Mouse (Mus musculus): Measurements from ENCODE around the gene Foxo6. TPM values are rescaled to one million over a fixed set of nuclear protein-coding genes. Genes with fewer than 3 reads are reported as not detected.

Gene Foxo6
- polyA plus RNA-seq, 1 experiment from 2014 or later = 0.37 TPM

DNA sequence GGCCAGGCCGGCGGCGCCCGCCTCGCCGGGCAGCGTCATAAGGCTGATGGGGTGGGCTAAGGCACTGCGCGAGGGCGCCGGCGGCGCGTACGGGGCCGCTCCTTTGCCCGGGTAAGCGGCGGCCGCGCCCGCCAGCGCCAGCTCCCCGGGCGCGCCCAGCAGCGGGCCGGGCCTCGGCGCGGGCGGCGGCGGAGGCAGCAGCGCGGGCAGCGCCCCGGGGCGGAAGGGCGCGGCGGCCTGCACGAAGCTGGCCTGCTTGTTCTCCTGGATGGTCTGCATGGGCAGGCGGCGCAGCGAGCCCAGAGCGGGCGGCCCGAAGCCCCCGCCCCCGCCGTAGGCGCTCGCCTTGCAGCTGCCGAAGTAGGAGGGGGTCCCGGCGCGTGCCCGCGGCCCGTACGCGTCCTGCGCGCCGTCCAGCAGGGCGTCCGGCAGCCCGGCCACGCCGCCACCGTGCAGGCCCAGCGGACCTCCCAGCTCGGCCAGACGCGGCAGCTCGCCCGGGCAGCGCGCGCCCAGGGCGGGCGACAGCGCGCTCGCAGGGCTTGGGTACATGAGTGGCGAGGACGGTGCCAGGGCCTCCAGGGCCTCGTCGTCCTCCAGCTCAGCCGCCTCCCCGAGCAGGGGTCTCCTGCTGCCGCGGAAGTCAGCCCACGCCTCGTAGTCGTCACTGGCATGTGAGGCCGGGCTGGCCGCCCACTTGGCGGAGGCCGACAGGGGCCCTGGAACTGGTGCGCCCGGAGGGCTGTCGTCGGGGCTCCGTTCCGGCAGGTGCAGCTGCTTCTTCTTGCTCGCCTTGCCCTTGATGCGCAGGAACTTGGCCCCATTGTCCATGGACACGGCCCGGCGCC is 18.7 kb downstream of the Foxo6 start:
- Histone ChIP-seq H3K4me1 (peaks cover 37% of the 10 kb centered on the region), H3K4me3 (replicated peaks) (peak overlapping the region; percentile 42), H3K27ac (no peak overlapping the region), H3K9me3 (no peaks in the 10 kb centered on the region), H3K36me3 (no peaks in the 10 kb centered on the region), H3K4me2 (peak overlapping the region; percentile 83), H3K9ac (no peak overlapping the region), H3K27me3 (replicated peaks) (peaks cover 66% of the 10 kb centered on the region)
- WGBS = under 1% methylated on average over 99 of the region's 112 CpGs
- peak; percentile 25 for ATAC-seq (ENCODE audit: insufficient read depth, low FRiP score, low read depth)

DNA sequence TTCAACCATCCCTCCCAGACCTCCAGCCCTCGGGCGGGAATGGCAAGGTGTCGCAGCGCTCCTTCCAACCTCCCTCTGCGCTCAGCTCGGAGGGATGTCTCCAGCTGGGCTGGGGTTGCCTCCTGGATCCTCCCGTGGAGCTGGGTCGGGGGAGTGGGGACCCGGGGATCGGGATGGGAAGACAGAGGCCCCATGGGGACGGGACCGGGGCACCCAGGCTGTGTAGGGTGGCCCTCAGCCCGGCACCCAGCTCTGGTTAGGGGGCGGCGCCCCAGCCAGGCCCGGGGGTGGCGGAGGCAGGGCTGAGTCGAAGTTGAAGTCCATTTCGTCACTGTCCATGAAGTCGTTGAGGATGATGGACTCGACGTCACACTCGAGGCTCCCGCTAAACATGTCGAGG is 19.5 kb downstream of the Foxo6 start:
- Histone ChIP-seq H3K27me3 (replicated peaks) (peaks cover 67% of the 10 kb centered on the region), H3K27ac (no peak overlapping the region), H3K4me2 (peak overlapping the region; percentile 83), H3K4me3 (replicated peaks) (peak overlapping the region; percentile 42), H3K9ac (no peak overlapping the region), H3K4me1 (peaks cover 38% of the 10 kb centered on the region), H3K9me3 (no peaks in the 10 kb centered on the region), H3K36me3 (no peaks in the 10 kb centered on the region)
- WGBS = 10% methylated on average over 25 of the region's 25 CpGs
- ATAC-seq (ENCODE audit: insufficient read depth, low FRiP score, low read depth) = no peak; the same call in 1 of the 2 replicates

DNA sequence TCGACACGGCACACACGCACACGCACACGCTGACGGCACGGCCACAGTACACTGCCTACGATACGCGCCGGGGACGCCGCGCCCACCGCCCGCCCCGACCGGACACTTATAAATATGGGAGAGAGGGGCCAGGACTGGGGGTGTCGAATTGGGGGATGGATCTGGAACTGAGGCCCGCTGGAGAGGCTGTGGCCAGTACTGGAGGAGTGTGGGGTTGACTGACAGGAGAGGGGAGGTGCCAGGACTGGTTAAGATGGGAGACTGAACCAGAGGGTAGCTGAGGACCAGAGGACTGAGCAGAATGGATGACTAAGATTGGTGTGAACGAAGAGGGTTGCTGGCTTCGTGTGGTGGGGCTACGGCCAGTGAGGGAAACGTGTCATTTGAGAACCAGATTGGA is 20.0 kb downstream of the Foxo6 start:
- 28% methylated on average over 24 of the region's 24 CpGs for WGBS
- H3K4me2 ChIP-seq = peak overlapping the region; percentile 8; the same call in 1 of the 2 replicates

DNA sequence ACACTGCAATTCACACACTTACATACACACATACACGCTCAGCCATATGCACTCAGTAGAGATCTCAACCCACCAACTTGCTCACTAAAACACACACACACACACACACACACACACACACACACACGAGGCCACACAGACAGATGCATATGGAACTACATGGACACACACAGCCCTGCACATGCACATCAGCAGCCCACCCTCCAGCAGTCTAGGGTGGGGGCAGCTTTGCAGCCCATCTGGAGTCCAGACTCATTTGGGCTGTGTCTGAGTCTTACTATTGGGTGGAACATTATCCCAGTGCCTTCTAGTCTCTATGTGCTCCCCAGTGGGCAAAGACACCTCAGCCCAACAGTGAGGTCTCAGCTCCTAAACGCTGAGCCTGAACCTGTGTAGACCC is 23.0 kb downstream of the Foxo6 start:
- H3K4me1 ChIP-seq = peaks cover 24% of the 10 kb centered on the region; the same call in 1 of the 2 replicates
- no peak overlapping the region for H3K9ac ChIP-seq
- no peak overlapping the region for H3K27ac ChIP-seq
- no peak for ATAC-seq (ENCODE audit: insufficient read depth, low FRiP score, low read depth)
- no peak overlapping the region for H3K4me2 ChIP-seq
- H3K27me3 ChIP-seq (replicated peaks) = peaks cover 56% of the 10 kb centered on the region
- H3K9me3 ChIP-seq = no peaks in the 10 kb centered on the region
- H3K4me3 ChIP-seq (replicated peaks) = no peak overlapping the region
- 46% methylated on average over 3 of the region's 3 CpGs for WGBS
- no peaks in the 10 kb centered on the region for H3K36me3 ChIP-seq

More for the DNA sequence above, 20.0 kb downstream of the Foxo6 start:
- ATAC-seq (ENCODE audit: insufficient read depth, low FRiP score, low read depth) = no peak
- Histone ChIP-seq H3K36me3 (no peaks in the 10 kb centered on the region), H3K9ac (no peak overlapping the region), H3K4me1 (peaks cover 38% of the 10 kb centered on the region; the same call in 1 of the 2 replicates), H3K4me3 (replicated peaks) (0 out of 2 replicates have a peak overlapping the region, but pooled peaks have one; percentile 42), H3K27me3 (replicated peaks) (peaks cover 67% of the 10 kb centered on the region), H3K9me3 (no peaks in the 10 kb centered on the region), H3K27ac (no peak overlapping the region)

DNA sequence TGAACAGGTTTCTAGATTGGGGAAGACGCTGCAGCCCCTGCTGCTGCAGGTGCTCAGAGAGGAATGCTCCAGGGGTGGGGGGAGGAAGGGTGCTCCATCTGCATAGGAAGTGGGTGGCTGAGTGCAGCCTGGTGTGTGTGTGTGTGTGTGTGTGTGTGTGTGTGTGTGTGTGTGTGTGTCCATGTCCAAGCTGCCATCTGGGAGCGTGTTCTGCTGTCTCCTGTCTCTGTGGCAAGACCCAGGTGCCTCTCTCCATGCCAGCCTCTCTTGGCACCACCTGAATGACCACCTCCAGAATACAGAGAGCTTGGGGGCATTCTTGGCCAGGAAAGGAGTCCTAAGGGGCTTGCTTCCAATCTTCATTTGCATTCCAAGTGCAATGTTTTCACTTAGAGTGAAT is 24.4 kb downstream of the Foxo6 start:
- ATAC-seq (ENCODE audit: insufficient read depth, low FRiP score, low read depth) = no peak
- Histone ChIP-seq H3K27ac (no peak overlapping the region), H3K4me3 (replicated peaks) (no peak overlapping the region), H3K4me1 (peaks cover 12% of the 10 kb centered on the region; the same call in 1 of the 2 replicates), H3K9ac (no peak overlapping the region), H3K36me3 (no peaks in the 10 kb centered on the region), H3K27me3 (replicated peaks) (peaks cover 42% of the 10 kb centered on the region), H3K9me3 (no peaks in the 10 kb centered on the region), H3K4me2 (no peak overlapping the region)
- 42% methylated on average over 2 of the region's 2 CpGs for WGBS

DNA sequence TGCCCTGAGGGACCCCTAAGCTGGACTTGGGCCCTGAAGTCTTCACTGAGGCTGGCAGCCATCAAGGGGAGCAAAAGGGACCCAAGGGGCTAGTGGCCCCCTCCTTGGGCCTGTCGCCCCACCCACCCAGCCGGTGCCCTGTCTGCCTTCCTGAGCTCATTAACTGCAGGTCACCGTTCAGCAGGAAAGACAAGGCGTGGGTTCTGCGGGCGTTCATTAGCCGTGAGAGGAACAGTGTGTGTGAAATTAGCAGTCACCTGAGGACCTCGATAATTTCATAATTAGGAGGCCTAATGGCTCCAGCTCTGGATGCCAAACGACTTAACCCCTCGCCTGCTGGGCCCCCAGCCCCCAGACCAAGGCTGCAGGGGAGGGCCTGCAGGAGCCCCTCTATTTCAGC is 24.9 kb downstream of the Foxo6 start:
- Histone ChIP-seq H3K4me3 (replicated peaks) (no peak overlapping the region), H3K4me2 (no peak overlapping the region), H3K9me3 (no peaks in the 10 kb centered on the region), H3K27ac (no peak overlapping the region), H3K9ac (no peak overlapping the region), H3K36me3 (no peaks in the 10 kb centered on the region), H3K4me1 (0 out of 2 replicates have a peak, but pooled peaks cover 7% of the 10 kb centered on the region), H3K27me3 (replicated peaks) (peaks cover 37% of the 10 kb centered on the region)
- ATAC-seq (ENCODE audit: insufficient read depth, low FRiP score, low read depth) = no peak
- WGBS = 39% methylated on average over 10 of the region's 10 CpGs

DNA sequence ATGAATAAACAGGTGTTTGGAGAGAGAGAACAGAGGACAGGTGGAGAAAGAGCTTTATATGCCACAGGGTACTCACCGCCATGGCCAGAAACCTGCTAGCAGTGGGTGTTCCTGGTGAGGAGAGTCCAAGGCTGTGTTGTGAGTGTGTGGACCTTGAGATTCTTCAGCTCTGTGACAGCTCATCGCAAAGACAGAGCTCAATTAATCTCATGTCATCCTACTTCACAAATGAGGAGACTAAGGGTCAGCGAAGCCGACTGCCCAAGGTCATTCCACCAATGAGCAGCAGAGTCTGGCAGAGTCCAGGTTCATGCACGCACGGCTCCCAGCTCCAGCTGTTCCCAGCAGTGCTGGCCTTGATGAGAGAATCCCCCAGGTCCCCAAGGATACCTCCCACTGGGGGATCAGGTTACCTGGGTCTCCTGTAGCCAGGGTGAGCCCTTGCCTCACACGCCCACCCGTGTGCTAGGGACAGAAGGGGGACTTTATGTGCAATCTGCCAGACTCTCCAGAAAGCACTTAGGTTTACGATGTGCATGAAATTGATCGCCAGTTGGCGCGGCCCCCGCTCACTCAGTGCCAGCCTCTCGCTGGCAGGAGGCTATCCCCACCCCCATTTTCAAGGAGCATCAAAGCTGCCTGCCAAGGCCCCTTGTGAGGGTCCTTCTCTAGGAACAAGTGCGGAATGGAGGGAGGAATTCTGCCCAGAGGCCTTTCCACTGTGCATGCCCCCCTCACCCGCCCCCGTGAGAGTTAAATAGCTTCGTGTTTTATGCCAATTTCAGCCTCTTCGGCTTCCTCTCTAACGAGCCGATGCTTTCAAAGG is 27.6 kb downstream of the Foxo6 start:
- Histone ChIP-seq H3K4me3 (replicated peaks) (no peak overlapping the region), H3K36me3 (no peaks in the 10 kb centered on the region), H3K4me2 (no peak overlapping the region), H3K27me3 (replicated peaks) (peaks cover 13% of the 10 kb centered on the region), H3K9ac (no peak overlapping the region), H3K27ac (no peak overlapping the region), H3K4me1 (peaks cover 9% of the 10 kb centered on the region; the same call in 1 of the 2 replicates), H3K9me3 (no peaks in the 10 kb centered on the region)
- ATAC-seq (ENCODE audit: insufficient read depth, low FRiP score, low read depth) = no peak
- WGBS = 46% methylated on average over 21 of the region's 21 CpGs

DNA sequence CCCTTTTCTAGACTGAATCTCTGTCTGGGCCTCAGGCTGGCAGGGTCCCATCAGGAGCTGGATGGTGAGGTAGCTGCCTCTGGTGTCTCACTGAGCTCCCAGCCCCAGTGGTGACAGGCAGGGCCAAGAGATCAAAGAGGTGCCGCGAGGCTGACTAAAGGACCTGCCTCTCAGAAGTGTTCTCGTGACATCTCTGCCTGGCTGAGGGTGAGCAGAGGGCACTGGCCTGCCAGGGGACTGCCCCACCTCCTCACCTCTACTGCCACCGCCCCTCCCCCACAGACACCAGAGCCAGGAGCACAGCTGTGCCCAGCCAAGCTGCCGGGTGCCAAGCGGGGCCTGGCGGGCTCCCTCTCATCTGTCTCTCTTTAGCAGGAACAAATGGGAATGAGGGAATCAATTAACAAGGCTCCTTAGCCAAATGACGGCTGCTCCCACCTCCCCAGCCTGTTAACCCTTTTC is 38.3 kb downstream of the Foxo6 start:
- Histone ChIP-seq H3K27me3 (replicated peaks) (no peaks in the 10 kb centered on the region; the same call in 1 of the 2 replicates), H3K4me3 (replicated peaks) (no peak overlapping the region), H3K36me3 (no peaks in the 10 kb centered on the region), H3K4me1 (peaks cover 17% of the 10 kb centered on the region), H3K9ac (no peak overlapping the region), H3K4me2 (no peak overlapping the region), H3K9me3 (no peaks in the 10 kb centered on the region), H3K27ac (no peak overlapping the region)
- ATAC-seq (ENCODE audit: insufficient read depth, low FRiP score, low read depth) = no peak
- WGBS = 12% methylated on average over 8 of the region's 8 CpGs

DNA sequence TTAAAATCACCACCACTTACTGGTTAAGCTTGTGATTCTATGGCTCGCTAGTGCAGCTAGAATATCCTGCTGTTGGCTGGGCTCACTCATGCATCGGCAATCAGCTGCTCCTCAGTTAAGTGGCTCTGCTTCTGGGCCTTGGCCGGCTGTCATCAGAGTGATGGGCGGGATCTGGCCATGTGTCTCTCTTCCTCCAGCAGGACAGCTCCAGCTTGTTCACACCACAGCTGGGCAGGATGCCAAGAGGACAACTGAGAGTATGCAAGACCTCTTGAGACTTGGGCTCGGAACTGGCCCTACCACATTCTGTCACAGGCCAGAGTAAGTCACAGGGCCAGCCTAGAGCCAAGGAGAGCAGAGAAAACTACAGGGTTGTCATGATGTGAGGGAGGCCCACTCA is 39.7 kb downstream of the Foxo6 start:
- Histone ChIP-seq H3K4me3 (replicated peaks) (no peak overlapping the region), H3K27ac (no peak overlapping the region), H3K9ac (no peak overlapping the region), H3K4me1 (peaks cover 11% of the 10 kb centered on the region), H3K9me3 (no peaks in the 10 kb centered on the region), H3K36me3 (no peaks in the 10 kb centered on the region), H3K4me2 (no peak overlapping the region), H3K27me3 (replicated peaks) (peaks cover 6% of the 10 kb centered on the region)
- 24% methylated on average over 5 of the region's 5 CpGs for WGBS
- ATAC-seq (ENCODE audit: insufficient read depth, low FRiP score, low read depth) = peak; percentile 67

DNA sequence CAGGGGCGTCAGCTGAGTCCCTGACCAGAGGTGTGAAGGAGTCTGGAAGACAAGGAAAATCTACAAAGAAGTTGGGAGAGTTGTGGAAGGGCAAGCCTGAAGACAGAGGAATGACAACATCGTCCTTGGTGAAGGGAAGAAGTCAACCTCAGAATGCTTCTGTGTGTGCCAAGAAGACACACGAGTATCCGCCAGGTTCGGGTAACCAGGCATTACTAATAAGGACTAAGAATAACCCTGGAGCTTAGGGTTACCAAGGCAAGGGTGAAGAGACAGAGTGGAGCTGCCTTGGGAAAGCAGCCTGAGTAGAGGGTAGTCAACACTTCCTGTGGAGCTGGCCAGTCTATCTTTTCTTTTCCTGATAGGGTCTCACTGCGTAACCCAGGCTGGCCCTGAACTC is 41.1 kb downstream of the Foxo6 start:
- H3K36me3 ChIP-seq = no peaks in the 10 kb centered on the region
- WGBS = 88% methylated on average over 6 of the region's 6 CpGs

DNA sequence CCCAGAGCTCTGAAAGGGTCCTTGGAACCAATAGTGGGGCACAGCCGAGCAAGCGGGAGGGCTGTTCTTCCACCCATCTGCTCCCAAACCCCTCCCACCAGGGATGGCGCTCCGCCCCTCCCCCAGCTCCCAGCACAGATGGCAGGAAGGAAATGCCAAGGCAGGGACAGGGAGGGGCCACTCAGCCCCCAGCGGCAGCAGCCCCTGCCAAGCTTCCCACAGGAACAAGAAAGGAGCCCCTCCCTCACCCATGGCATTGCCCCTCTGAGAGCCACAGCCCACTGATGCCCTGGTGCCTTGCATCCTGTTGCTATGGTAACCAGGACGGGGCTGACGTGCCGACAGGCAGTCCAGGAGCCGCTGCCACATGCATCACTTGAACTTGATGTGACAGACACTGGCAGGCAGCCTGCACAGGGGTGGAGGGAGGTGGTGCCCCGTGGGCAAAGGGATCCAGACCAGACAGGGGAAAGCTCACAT is 44.3 kb downstream of the Foxo6 start:
- no peak overlapping the region for H3K9ac ChIP-seq
- 4% methylated on average over 10 of the region's 10 CpGs for WGBS
- ATAC-seq (ENCODE audit: insufficient read depth, low FRiP score, low read depth) = no peak; the same call in 1 of the 2 replicates
- no peaks in the 10 kb centered on the region for H3K9me3 ChIP-seq
- peaks cover 17% of the 10 kb centered on the region for H3K27me3 ChIP-seq (replicated peaks)
- H3K27ac ChIP-seq = no peak overlapping the region
- H3K36me3 ChIP-seq = no peaks in the 10 kb centered on the region
- no peaks in the 10 kb centered on the region; the same call in 1 of the 2 replicates for H3K4me1 ChIP-seq
- no peak overlapping the region for H3K4me3 ChIP-seq (replicated peaks)
- peak overlapping the region; percentile 3; the same call in 1 of the 2 replicates for H3K4me2 ChIP-seq

More for the DNA sequence above, 41.1 kb downstream of the Foxo6 start:
- H3K9me3 ChIP-seq = no peaks in the 10 kb centered on the region
- no peak overlapping the region for H3K4me2 ChIP-seq
- H3K4me1 ChIP-seq = peaks cover 7% of the 10 kb centered on the region; the same call in 1 of the 2 replicates
- ATAC-seq (ENCODE audit: insufficient read depth, low FRiP score, low read depth) = no peak
- no peak overlapping the region for H3K4me3 ChIP-seq (replicated peaks)
- no peak overlapping the region for H3K9ac ChIP-seq
- no peak overlapping the region for H3K27ac ChIP-seq
- peaks cover 17% of the 10 kb centered on the region for H3K27me3 ChIP-seq (replicated peaks)
